Mouse (Mus musculus): Measurements from ENCODE around the gene D230025D16Rik. TPM values are rescaled to one million over a fixed set of nuclear protein-coding genes. Genes with fewer than 3 reads are reported as not detected.
A peak's percentile ranks its signal among the peaks of the same experiment; 100 is the strongest.

D230025D16Rik gene
- polyA plus RNA-seq, 1 experiment from 2014 or later, result 29.1 TPM

GRCm38 (mm10) chr8:105207675-105208273 lies 17.2 kb upstream of the D230025D16Rik start:
- H3K27ac ChIP-seq (ENCODE audit: low read length), result no peak overlapping the region
- no peak for ATAC-seq (ENCODE audit: insufficient read depth, low FRiP score)
- no peaks in the 10 kb centered on the region for H3K9me3 ChIP-seq (replicated peaks; ENCODE audit: control insufficient read depth, low read length)
- H3K27me3 ChIP-seq (ENCODE audit: control insufficient read depth, insufficient read depth, low read length), result no peaks in the 10 kb centered on the region
- no peaks in the 10 kb centered on the region for H3K4me1 ChIP-seq (ENCODE audit: control insufficient read depth, insufficient read depth, low read length)
- no peak overlapping the region for H3K4me3 ChIP-seq (replicated peaks; ENCODE audit: low read length)
- no peak overlapping the region for H3K9ac ChIP-seq (ENCODE audit: low read length)
- WGBS, result 88% methylated on average over 2 of the region's 2 CpGs
- no peak overlapping the region for H3K4me2 ChIP-seq (ENCODE audit: low read depth, low read length)
- H3K36me3 ChIP-seq (ENCODE audit: control insufficient read depth, insufficient read depth, low read length), result peaks cover 8% of the 10 kb centered on the region

- H3K4me2 ChIP-seq (ENCODE audit: low read depth, low read length), result no peak overlapping the region
Observed at GRCm38 (mm10) chr8:105209153-105210110, 15.5 kb upstream of the D230025D16Rik start.

DNA sequence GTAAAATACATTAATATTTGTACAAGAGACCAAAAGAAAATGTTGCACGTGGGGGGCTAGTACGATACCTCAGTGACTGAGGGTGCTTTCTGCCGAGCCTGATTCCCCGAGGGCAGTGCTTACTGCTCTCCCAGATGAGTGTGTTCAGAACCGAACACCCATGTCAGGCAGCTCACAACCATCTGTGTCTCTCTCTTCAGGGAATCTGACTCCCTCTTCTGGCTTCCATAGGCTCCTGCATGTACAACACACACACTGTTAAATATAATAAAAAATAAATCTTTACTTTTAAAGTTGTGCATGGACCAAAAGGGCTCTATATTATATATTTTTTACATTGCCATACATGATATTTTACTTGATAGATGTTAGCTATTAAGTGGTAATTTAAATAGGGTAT lies 10.8 kb upstream of the D230025D16Rik start:
- 87% methylated on average over 5 of the region's 5 CpGs for WGBS
- H3K36me3 ChIP-seq (ENCODE audit: control insufficient read depth, insufficient read depth, low read length), result 0 out of 2 replicates have a peak, but pooled peaks cover 5% of the 10 kb centered on the region
- no peak overlapping the region for H3K4me3 ChIP-seq (replicated peaks; ENCODE audit: low read length)
- no peaks in the 10 kb centered on the region for H3K4me1 ChIP-seq (ENCODE audit: control insufficient read depth, insufficient read depth, low read length)
- no peak overlapping the region for H3K27ac ChIP-seq (ENCODE audit: low read length)
- no peak overlapping the region for H3K4me2 ChIP-seq (ENCODE audit: low read depth, low read length)
- no peak overlapping the region for H3K9ac ChIP-seq (ENCODE audit: low read length)
- H3K9me3 ChIP-seq (replicated peaks; ENCODE audit: control insufficient read depth, low read length), result no peaks in the 10 kb centered on the region
- ATAC-seq (ENCODE audit: insufficient read depth, low FRiP score), result no peak
- H3K27me3 ChIP-seq (ENCODE audit: control insufficient read depth, insufficient read depth, low read length), result no peaks in the 10 kb centered on the region

More at GRCm38 (mm10) chr8:105209153-105210110, 15.5 kb upstream of the D230025D16Rik start:
- Histone ChIP-seq H3K9ac (ENCODE audit: low read length) (no peak overlapping the region), H3K9me3 (replicated peaks; ENCODE audit: control insufficient read depth, low read length) (no peaks in the 10 kb centered on the region), H3K4me1 (ENCODE audit: control insufficient read depth, insufficient read depth, low read length) (no peaks in the 10 kb centered on the region), H3K27me3 (ENCODE audit: control insufficient read depth, insufficient read depth, low read length) (no peaks in the 10 kb centered on the region), H3K4me3 (replicated peaks; ENCODE audit: low read length) (no peak overlapping the region), H3K36me3 (ENCODE audit: control insufficient read depth, insufficient read depth, low read length) (peaks cover 5% of the 10 kb centered on the region; the same call in 1 of the 2 replicates), H3K27ac (ENCODE audit: low read length) (no peak overlapping the region)
- WGBS, result 71% methylated on average over 1 of the region's 1 CpGs
- ATAC-seq (ENCODE audit: insufficient read depth, low FRiP score), result no peak

DNA sequence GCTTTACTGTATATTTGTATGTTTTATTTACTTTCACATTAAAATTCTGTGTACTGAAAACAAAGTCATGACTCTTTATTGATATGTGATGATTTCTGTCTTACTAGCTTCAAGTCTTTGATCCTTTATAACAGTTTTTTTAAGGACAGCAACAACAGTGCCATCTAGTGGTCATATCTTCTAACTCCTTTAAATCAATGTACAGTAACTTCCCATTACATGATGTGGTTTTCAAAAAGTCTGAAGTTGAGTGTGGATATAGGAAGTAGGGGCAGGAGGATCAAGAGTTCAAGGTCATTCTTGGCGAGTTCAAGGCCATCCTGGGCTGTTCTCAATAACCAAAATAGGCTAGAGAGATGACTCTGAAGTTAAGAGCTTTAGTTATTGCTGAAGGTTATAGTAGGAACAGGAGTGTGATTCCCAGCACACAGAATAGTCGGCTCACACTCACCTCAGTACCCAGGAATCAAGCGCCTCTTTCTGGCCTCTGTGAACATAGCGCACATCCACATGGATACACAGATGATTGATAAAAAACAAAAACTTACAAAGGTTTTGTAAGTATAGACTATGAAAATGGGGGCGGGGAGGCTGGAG lies 6.9 kb upstream of the D230025D16Rik start:
- no peak for ATAC-seq (ENCODE audit: insufficient read depth, low FRiP score)
- Histone ChIP-seq H3K4me3 (replicated peaks; ENCODE audit: low read length) (no peak overlapping the region), H3K9me3 (replicated peaks; ENCODE audit: control insufficient read depth, low read length) (no peaks in the 10 kb centered on the region), H3K9ac (ENCODE audit: low read length) (no peak overlapping the region), H3K36me3 (ENCODE audit: control insufficient read depth, insufficient read depth, low read length) (0 out of 2 replicates have a peak, but pooled peaks cover 5% of the 10 kb centered on the region), H3K27ac (ENCODE audit: low read length) (no peak overlapping the region), H3K27me3 (ENCODE audit: control insufficient read depth, insufficient read depth, low read length) (no peaks in the 10 kb centered on the region), H3K4me1 (ENCODE audit: control insufficient read depth, insufficient read depth, low read length) (no peaks in the 10 kb centered on the region), H3K4me2 (ENCODE audit: low read depth, low read length) (no peak overlapping the region)
- WGBS, result 79% methylated on average over 5 of the region's 5 CpGs

- no peak for ATAC-seq (ENCODE audit: insufficient read depth, low FRiP score)
- Histone ChIP-seq H3K9me3 (replicated peaks; ENCODE audit: control insufficient read depth, low read length) (no peaks in the 10 kb centered on the region), H3K4me3 (replicated peaks; ENCODE audit: low read length) (no peak overlapping the region), H3K4me1 (ENCODE audit: control insufficient read depth, insufficient read depth, low read length) (peaks cover 21% of the 10 kb centered on the region), H3K9ac (ENCODE audit: low read length) (no peak overlapping the region), H3K4me2 (ENCODE audit: low read depth, low read length) (no peak overlapping the region; the same call in 1 of the 2 replicates), H3K27me3 (ENCODE audit: control insufficient read depth, insufficient read depth, low read length) (no peaks in the 10 kb centered on the region), H3K36me3 (ENCODE audit: control insufficient read depth, insufficient read depth, low read length) (no peaks in the 10 kb centered on the region), H3K27ac (ENCODE audit: low read length) (peak overlapping the region; percentile 77; the same call in 1 of the 2 replicates)
- WGBS, result 80% methylated on average over 7 of the region's 7 CpGs
Observed at GRCm38 (mm10) chr8:105223850-105224249, 1.1 kb upstream of the D230025D16Rik start.

DNA sequence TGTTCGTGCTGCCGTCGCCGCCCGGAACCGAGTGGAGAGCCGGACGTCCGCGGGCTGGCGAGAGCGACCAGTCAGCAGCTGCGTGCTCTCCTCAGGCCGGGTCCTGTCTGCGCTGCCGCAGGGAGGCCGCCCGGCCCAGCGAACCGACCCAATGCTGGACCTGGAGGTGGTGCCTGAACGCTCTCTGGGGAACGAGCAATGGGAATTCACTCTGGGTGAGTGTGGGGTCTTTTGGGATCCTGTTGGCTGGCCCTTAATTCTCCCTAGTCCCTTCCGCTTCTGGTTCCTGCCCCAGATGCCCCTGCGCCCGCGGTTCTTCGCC lies 288 bp downstream of the D230025D16Rik start:
- no peak for ATAC-seq (ENCODE audit: insufficient read depth, low FRiP score)
- Histone ChIP-seq H3K27ac (ENCODE audit: low read length) (peak overlapping the region; percentile 90), H3K4me2 (ENCODE audit: low read depth, low read length) (peak overlapping the region; percentile 62), H3K9ac (ENCODE audit: low read length) (peak overlapping the region; percentile 92), H3K27me3 (ENCODE audit: control insufficient read depth, insufficient read depth, low read length) (no peaks in the 10 kb centered on the region), H3K36me3 (ENCODE audit: control insufficient read depth, insufficient read depth, low read length) (no peaks in the 10 kb centered on the region), H3K4me3 (replicated peaks; ENCODE audit: low read length) (peak overlapping the region; percentile 97), H3K9me3 (replicated peaks; ENCODE audit: control insufficient read depth, low read length) (no peaks in the 10 kb centered on the region), H3K4me1 (ENCODE audit: control insufficient read depth, insufficient read depth, low read length) (peaks cover 21% of the 10 kb centered on the region)
- 1% methylated on average over 27 of the region's 27 CpGs for WGBS

DNA sequence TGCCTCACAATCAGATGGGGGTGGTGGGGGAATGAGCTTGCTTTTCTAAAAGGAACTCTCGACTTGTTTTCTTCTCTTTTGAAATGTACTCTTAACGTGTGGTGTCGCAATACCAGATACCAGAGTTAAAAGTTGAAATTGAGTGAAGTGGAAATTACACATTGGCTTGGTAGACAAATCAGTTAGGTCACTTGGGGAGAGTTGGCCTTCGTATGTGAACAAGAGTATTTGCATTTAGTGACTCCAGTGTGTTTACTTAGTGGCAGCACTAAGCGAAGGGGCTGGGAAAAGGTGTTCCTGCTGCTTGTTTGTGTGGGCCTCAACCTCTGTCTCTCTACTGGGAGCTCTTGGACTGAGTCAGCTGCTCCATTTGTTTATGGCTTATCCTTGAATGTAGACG lies 972 bp downstream of the D230025D16Rik start:
- peak overlapping the region; percentile 62 for H3K4me2 ChIP-seq (ENCODE audit: low read depth, low read length)
- peak; percentile 25; the same call in 1 of the 2 replicates for ATAC-seq (ENCODE audit: insufficient read depth, low FRiP score)
- peak overlapping the region; percentile 90 for H3K27ac ChIP-seq (ENCODE audit: low read length)
- no peaks in the 10 kb centered on the region for H3K27me3 ChIP-seq (ENCODE audit: control insufficient read depth, insufficient read depth, low read length)
- H3K4me3 ChIP-seq (replicated peaks; ENCODE audit: low read length), result peak overlapping the region; percentile 97
- H3K9me3 ChIP-seq (replicated peaks; ENCODE audit: control insufficient read depth, low read length), result no peaks in the 10 kb centered on the region
- peak overlapping the region; percentile 92 for H3K9ac ChIP-seq (ENCODE audit: low read length)
- H3K36me3 ChIP-seq (ENCODE audit: control insufficient read depth, insufficient read depth, low read length), result no peaks in the 10 kb centered on the region
- H3K4me1 ChIP-seq (ENCODE audit: control insufficient read depth, insufficient read depth, low read length), result peaks cover 21% of the 10 kb centered on the region
- WGBS, result 10% methylated on average over 6 of the region's 6 CpGs

- no peak for ATAC-seq (ENCODE audit: insufficient read depth, low FRiP score)
- WGBS, result 77% methylated on average over 12 of the region's 12 CpGs
- Histone ChIP-seq H3K4me2 (ENCODE audit: low read depth, low read length) (no peak overlapping the region), H3K9me3 (replicated peaks; ENCODE audit: control insufficient read depth, low read length) (no peaks in the 10 kb centered on the region), H3K27me3 (ENCODE audit: control insufficient read depth, insufficient read depth, low read length) (no peaks in the 10 kb centered on the region), H3K36me3 (ENCODE audit: control insufficient read depth, insufficient read depth, low read length) (no peaks in the 10 kb centered on the region), H3K27ac (ENCODE audit: low read length) (no peak overlapping the region), H3K4me3 (replicated peaks; ENCODE audit: low read length) (no peak overlapping the region), H3K4me1 (ENCODE audit: control insufficient read depth, insufficient read depth, low read length) (0 out of 2 replicates have a peak, but pooled peaks cover 9% of the 10 kb centered on the region), H3K9ac (ENCODE audit: low read length) (no peak overlapping the region)
Observed at GRCm38 (mm10) chr8:105231503-105232320, 6.8 kb downstream of the D230025D16Rik start.
